Mouse (Mus musculus) B cell, adult 2 months (primary cell): ENCODE data around the gene Hecw2.

Experiments used
- DNase-seq, 2 experiments: peaks; one replicate each; pipeline ENCODE4 v3.0.0; 2022

The Hecw2 gene

DNA sequence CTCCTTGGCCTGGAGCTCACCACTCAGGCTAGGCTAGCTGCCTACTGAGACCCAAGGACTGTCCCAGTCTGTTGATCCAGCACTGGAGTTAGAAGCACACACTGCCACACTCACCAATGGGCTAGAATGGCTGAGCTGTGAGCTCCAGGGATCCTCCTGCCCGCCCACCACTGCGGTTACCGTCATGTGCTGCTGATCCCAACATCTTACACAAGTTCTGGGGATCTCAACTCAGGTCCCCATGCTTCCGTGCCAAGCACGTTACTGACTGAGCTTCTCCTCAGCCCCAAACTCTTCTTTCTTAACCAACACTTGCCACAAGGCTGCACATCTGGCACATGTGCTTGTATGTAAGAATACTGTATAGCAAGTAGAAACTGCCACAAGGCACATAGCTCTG, 218.2 kb downstream of the Hecw2 start:
- DNase-seq = no peak

DNA sequence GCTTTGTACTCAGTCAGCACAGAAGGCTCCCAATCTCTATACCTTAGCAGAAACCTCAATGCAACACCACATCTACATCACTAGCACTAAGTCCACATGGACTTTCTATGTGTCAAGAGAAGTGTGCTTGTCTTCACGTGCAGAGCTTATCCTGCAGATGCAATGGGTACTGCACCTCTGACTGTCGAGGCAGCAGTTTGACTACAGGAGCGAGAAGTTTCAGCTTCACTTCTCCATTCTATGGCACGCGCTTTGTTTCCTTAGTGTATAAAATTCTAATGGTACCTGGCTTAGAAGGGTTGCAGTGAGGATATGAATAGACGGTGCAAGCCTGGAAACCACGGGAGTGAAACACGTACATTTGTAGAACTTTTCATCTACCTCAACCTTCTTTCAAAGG, 218.9 kb downstream of the Hecw2 start:
- DNase-seq = peak; percentile 6 to 11

DNA sequence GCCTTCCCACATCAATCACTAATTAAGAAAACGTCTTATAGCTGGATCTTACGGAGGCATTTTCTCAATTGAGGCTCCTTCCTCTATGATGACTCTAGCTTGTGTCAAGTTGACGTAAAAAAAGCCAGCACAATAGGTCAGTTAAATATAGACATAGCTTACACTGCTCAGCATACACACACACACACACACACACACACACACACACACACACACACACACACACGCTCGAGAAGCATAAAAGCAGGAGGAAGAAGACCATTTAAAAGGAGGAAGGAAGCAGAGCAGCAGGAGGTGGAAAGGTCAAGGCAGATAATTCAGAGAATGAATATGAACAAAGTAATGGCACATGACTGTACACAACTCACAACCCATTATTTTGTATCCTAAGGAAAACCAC, 220.0 kb downstream of the Hecw2 start:
- no peak for DNase-seq

DNA sequence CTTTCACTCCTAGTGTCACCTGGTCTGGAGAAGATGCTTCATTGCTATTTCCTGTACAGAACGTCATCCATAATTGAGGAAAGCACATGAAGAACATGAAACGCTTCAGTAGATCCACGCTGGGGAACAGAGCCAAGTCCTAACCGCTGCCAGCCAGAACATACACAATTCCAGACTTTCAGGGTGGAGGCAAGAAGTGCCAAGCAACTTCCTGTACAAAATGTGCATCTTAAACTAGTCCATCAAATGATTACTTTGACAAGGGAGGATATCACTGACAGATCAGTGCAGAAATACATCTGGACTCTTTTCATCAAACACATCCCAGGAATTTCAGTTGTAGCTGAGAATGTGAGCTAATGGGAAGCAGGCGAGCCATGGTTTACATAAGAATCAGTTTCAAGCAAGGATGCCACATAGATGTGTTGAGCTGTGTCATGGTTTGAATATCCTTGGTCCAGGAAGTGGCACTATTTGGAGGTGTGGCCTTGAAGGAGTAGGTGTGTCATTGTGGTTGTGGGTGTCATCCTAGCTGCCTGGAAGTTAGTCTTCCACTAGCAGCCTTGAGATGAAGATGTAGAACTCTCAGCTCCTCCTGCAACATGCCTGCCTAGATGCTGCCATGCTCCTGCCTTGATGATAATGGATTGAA, 224.5 kb downstream of the Hecw2 start:
- no peak for DNase-seq

DNA sequence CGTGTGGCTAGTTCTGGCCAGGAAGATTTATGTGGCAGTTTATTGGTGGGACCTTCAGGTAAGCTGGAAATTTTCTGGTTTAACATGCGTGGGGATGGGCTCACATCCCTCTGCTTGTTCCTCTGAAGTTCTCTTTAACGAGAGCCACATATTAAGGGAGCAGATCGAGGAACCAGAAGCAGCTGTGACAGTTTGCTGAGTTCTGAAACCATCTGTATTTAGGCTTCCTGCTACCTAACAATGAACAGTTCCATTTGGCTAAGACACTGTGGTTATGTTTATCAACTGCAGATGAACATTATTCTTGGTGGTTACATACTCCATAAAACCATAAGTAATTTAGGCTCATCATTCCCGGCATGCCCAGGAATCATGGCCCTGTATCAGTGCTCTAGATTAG, 242.6 kb downstream of the Hecw2 start:
- no peak for DNase-seq

DNA sequence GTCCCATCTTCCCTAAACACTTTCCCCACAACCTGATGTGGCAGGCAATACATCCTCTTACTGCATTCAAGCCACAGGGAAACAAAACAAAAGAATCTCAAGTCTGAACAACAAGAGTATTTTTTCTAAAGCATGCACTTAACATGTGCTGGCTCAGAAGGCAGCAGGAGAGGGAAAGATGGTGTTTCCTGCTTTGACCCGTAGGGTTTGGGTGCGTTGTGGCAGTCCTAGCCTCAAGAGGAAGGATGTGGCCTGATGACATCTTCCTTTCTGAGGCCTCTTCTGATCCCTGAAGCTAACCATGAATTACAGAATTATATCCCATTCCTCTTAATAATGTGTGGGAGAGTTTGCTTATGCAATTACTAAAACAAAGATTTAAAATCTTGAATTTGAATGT, 249.2 kb downstream of the Hecw2 start:
- DNase-seq = no peak

DNA sequence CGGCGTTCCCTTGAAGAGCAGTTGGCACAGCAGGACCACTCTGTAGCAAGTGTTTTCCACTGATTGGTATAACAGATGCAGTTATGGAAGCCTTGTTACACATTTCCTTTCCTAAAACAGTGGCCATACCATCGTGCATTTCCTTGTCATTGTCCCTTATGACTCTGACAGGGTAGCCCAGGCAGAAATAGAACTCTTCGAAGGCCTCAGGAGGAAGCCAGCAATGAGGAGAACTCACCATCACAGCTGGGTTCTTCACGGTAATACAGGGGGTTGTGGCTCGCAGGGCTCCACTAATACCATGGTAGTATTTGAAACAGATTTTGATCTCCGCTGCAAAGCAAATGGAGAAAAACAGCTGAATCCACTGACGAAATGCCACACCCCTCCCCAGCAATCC, 252.5 kb downstream of the Hecw2 start:
- DNase-seq = no peak

DNA sequence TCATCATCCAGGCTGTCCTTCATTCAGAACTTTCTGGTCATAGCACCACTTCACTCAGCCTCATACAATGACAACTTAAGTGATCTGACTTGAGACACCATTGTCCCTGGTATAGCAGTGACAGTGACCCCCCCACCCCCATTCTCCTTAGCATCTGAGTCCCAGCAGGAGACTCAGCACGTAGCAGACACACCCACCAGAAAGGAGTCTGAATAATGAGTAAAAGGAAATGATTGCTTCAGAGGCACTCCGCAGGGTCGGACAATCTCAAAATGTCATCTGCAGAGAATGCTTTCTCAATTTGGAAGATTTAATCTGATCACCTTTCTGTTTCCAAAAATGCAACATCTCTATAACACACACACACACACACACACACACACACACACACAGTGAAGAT, 253.4 kb downstream of the Hecw2 start:
- no peak for DNase-seq

DNA sequence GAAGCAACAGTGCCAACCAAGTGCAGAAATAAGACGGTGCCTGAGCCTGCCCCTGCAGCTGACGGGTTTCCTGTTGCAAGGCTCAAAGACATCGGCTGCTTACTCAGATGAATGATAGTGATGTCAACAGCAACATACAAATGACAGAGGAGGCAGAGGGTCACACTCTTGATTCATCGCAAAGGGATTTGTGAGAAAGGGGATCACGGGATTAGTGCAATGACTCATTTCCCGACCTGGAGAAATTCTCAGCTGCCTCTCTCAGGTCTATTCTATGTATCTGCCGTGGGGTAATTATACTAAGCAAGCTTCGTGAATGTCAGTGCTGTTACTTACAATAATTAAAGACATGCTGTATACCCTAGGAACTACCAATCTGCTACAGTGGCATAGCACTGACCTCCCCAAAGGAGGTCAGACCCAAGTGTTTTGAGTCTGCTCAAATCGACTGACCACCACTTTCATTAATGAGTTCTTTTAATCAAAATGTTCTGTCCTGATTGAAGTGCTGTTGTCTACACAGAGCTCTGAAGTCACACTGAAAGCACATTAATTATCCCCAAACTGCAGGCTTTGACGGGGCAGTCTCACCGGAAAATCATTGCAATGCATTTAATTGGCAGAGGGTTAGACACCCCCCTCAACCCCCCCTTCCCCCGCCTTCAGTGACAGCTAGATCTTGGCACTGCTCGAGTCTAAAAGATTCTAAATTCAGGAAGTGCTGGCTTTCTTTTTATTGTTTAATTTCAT, 254.5 kb downstream of the Hecw2 start:
- DNase-seq = no peak

DNA sequence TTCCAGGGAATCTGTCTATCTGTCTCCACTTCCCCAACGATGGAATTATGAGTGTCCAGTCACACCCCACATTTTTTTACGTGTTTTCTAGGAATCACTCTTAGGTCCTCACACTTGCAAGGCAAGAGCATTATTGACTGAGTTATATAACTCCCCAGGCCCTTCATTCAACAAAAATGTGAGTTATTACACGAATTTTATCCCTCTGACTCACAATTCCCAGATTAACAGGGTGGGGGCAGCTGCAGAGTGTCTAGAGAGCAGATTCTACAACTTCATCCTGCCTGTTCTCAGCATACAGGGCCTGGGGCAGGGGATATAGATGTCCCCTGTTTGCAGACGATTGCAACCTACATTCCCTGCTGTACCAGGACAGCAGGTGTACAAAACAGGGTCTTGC, 255.7 kb downstream of the Hecw2 start:
- DNase-seq = no peak

DNA sequence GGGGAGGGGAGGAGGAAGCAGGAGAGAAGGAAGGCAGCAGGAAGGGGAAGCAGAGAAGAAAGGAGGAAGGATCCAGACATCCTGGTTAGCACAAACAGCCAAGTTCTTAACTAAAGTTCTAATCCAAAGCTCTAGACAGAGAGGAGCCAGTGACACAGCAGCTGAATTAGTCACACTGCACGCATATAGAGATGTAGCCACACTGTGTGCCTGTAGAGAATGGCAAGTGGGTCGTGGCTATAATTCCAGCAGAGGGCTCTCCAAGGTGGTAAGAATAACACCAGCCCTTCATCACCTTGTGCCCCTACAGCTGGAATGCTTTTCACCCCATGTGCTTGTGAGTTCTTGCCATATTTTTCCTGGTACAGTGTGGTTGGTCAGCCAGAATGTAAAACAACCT, 261.7 kb downstream of the Hecw2 start:
- no peak for DNase-seq

DNA sequence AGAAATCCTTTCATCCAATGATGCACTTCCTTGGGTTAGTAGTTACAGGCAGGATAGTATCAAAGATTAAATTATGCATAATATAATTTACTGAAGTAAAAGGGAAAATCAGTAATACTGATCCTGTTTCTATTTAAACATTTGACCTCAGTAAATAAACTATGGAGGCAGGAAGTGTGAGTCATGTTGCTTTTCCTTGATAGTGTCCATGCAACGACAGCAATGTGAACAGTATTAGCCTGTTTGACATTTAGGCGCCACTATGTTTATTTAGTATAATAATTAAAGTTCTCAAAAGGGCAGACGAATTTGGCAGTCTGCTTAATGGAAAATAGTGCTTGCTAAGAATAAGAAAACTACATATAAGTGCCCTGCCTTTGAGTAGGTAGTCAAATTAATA, 263.7 kb downstream of the Hecw2 start:
- no peak for DNase-seq

DNA sequence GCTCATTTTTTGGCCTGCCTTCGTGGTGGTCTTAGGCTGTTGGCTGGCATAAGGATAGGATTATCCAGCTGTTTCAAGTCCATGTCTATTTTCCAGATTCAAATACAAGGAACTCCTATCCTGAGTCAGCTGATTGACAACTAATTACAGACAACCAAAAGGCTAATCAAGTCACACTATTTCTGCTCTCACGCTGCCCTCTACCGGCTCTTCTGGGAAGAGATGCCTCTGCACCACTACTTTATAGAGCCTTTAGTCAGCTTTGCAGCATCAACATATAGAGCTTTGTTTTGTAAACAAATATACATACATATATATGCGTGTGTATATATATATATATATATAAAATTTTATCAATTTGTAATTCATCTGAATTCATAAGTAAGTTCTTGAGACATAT, 267.4 kb downstream of the Hecw2 start:
- DNase-seq = peak; percentile 68 to 69

DNA sequence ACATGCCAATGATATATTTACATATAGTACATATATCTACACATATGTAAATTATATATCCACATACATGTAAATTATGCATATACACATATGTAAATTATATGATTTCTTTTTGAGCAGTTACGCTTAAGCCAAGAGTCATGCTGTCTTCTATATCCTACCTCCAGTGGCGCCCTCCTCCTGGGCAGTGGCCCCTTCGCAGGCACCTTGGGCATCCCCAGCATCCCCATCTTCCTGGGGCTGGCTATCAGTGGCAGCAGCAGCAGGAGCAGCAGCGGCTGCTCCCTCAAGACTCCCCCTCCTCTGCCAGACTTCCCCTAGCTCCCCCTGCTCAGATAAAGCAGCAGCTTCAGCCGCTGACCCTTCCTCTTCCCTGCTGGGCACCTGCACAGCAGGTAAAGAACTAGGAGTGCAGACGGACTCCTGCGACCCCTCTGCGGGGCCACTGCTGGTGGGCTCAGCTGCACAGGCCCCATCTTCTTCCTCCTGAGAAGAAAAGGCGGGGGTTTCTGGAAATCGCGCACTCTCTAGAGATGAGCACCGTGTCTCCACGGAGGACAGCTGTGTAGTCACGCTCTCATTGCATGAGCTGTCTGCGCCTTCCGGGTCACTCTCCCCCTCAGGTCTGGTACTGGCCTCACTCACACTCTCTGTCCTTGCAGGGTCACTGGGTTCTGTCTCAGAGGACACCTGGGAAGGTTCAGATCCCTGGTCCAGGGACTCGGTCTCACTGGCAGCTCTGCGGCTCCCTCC, 269.6 kb downstream of the Hecw2 start:
- no peak for DNase-seq

DNA sequence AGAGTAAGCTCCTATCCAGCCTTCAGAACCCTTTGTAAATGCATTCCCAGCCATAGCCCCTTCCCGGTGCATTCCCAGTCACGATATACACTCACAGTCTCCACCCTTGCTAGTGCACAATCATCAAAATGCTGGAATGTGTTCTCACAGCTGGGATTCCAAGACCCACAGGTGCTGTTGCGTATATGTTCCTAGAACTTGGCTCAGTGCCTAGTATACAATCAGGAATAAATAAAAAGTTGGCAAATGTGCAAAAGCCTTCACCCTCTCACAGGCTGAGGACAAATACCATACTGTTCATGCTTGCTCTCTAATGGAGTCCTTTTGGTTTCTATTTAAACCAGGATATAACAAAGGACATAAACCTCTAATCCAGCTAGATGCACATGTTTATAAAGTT, 283.1 kb downstream of the Hecw2 start:
- DNase-seq = no peak

DNA sequence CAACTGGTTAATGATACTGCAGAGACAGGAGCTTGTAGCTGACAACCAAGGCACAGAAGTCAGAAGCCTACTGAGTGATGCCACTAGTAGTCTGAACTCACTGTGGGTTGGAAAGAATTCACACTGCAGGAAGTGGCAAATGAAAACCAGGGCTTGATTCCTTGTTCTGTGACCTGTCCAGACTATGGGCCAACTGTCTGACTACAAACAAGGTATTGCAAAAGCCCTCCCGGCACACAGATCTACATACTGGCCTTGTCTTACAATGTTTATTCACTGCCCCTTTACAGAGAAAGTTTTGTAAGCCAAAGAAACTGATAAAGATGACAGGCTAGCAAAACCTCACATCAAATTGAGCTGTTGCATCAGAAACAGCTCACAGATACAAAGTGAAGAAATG, 284.7 kb downstream of the Hecw2 start:
- no peak for DNase-seq

DNA sequence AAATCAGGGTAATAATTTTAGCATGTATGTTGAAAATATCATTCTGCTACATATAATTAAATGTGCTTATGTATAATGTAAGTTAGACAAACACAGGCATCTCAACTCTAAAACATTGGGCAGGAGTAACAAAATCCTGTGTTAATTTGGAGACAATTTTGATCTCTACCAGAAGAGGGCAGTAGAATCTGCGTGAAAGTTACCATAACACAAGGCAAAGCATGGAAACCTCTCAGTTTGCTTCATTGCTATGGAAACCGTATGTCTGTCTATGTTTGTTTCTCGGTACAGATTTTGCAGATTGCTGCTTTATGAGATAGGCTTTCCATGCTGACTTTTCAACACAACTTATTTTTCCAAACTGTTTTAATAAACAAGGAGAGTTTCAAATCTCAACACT, 285.9 kb downstream of the Hecw2 start:
- DNase-seq = peak in 1 of 2 experiments; percentile 36

DNA sequence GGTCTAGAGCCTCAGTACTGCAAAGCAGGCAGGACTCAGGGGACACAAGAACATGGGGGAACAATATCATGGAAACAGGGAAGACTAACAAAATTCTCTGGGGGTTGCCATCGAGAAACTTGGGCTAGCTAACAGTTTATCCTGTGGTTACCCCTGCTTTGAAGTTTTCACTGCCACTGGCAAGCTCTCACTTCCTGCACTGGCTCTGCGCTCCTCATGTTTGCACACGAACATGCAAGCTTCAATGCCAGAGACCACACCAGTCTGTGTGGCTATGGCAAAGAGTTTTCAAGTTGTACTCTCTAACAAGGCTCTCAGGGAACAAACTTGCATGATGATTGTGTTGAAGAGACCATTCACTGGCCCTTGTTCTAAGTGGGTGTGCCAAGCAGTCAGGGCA, 288.8 kb downstream of the Hecw2 start:
- DNase-seq = no peak

DNA sequence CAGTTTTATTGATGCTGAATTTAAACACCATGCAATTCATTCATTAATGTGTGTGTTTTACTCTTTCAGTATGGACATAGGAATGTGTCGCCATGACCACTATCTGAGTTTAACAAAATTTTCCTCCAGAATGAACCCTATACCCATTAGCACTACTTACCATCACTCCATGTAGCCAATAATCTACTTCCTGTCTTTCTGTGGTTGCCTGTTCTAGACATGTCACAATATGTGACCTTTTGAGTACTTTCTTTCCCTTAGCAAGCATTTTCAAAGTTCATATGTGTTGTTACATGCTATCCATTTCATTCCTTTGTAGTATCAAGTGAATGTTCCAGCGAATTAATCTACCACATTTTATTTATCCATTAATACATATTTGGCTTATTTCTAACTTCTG, 294.6 kb downstream of the Hecw2 start:
- DNase-seq = no peak

DNA sequence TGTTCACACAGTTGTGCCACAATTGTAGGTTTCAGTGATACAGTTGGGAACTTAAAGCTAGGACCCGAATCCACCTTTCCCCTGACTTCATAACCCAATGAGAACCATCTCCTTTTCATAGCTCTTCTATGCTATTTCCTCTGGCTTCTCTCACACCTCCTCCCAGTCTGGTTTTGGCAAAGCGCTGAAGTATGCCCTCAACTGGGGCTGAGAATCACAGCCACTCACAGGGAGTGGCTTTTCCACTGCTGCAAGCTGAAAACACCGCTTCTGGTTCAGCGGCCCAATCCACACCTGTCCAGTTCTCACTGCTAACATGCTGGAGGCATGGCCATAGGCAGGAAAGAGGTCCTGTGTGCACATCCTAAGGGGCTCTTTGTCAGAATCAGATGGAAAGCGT, 300.7 kb downstream of the Hecw2 start:
- DNase-seq = no peak

DNA sequence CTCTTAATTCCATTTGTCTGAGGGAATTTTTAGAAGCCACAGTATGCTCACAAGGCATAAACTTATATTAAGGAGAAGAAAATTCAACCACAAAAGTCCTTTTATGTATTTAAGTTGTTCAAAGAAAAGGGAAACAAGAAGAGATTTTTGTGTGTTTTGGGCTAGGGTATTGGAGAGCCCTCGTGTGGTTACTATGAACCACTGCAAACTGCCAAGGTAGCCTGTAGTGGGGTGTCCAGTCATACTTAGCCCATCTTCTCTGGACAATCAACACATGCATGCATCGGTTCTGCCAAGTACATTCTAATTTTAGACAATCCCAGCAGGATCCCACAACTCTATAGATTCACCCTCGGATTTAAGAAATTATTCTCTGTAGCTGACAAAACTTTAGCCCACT, 304.6 kb downstream of the Hecw2 start:
- peak; percentile 38 to 50 for DNase-seq

DNA sequence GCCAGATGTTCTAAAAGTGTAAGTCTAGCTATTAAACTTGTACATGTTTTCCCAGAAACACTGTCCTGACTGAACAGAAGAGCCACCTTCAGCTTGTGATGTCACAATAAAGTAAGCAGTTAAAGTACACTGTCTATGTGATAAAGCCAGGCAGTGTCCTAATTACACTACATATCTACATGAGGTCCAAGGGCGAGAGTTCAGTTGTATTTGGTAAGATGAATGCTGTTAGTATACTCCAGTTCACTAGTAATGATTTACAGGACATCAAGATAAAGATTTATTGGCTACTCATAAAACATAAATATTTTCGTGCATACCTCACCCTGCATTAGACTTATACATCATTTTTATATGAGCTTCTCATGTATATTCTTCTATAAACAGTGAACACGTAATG, 305.2 kb downstream of the Hecw2 start:
- no peak for DNase-seq

DNA sequence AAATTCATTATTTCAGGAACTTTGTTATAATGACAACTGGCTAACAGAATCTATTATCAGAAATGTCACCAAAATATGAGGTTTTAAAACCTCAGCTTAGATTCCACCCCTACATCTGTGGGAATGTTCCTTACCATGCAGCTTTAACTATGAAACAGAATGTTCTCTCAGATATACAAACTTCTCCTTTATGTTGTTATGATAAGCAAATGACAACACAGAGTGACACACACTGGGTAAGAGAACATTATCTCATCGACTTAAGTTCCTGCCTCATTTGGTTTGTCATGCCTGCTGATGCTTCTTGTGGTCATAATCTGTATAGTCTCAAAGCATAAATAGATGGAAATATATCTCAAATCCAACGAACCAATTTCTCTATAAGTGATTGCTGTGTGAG, 312.5 kb downstream of the Hecw2 start:
- DNase-seq = peak in 1 of 2 experiments; percentile 31

DNA sequence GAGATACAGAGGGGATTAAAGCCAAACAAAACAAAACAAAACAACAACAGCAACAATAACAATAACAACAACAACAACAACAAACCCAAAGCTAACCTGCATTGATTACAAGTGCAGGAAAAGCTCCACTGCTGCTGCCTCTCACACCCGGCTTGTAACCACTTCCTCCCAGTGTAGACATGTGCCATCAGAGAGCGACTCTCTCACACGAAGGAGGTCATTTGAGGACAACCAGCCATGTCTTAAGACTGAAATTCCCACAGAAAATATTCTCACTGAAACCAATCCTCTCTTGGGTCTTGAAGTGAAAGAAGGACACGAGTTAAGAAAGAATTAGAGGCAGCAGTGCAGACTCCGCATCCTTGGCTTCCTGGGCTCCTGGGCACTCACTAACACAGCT, 319.0 kb downstream of the Hecw2 start:
- DNase-seq = no peak
